Mouse (Mus musculus) lung, adult 2 months (tissue): ENCODE results near the gene Atp2a2.

Experiments used
- CTCF ChIP-seq: fragments of 200-500 bp; IDR thresholded peaks from 2 replicates; pipeline ENCODE4 v1.5.1; 2011; ENCODE audit warnings: mild to moderate bottlenecking, low read length, control low read depth; ENCODE audit not compliant: insufficient read depth
- POLR2A ChIP-seq: fragments of 200-500 bp; IDR thresholded peaks from 2 replicates; pipeline ENCODE4 v1.6.1; 2011; ENCODE audit warnings: low read depth, mild to moderate bottlenecking, control low read depth, low read length, borderline replicate concordance; ENCODE audit errors: extremely low read depth

GRCm38 (mm10) chr5:122494449-122494848 is 7.6 kb downstream of the Atp2a2 start:
- TF ChIP-seq CTCF (no peak), POLR2A (no peak)
